Mouse (Mus musculus): ENCODE measurements around the gene Cbarp. TPM values are rescaled to one million over a fixed set of nuclear protein-coding genes. Genes with fewer than 3 reads are reported as not detected.

The Cbarp gene
- polyA plus RNA-seq, 1 experiment from 2014 or later: 1.6 TPM

DNA sequence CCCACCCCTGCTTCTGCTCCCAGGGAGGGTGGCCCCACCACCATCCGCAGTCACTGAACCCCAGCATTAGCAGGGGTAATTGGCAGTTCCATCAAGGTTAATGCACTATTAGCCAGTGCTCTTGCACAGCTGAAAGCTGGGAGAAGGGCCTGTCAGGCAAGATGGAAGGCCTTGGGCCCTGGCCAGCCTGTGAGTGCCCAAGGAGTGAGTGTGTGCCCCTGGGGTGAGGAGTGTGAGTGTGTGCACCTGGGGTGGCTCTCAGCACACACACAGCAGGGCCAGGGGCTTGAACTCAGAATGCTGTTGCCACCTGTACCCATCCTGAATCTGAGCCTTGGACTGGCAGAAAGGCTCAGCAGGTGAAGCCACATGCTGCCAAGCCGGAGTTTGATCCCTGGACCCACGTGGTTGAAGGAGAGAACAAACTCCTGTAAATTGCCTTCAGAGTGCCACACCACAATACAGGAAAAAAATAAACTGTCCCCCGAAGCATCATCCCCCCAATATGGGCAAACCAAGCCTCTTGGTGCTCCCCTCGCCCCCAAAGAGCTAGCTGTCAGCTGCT lies 35.7 kb upstream of the Cbarp start:
- 82% methylated on average over 5 of the region's 5 CpGs for WGBS
- Histone ChIP-seq H3K9ac (no peak overlapping the region), H3K36me3 (peaks cover 13% of the 10 kb centered on the region), H3K4me3 (no peak overlapping the region), H3K4me2 (no peak overlapping the region), H3K27me3 (replicated peaks) (peaks cover 8% of the 10 kb centered on the region), H3K4me1 (peaks cover 52% of the 10 kb centered on the region), H3K9me3 (no peaks in the 10 kb centered on the region), H3K27ac (replicated peaks) (no peak overlapping the region)
- ATAC-seq (ENCODE audit: extremely low read depth, insufficient number of reproducible peaks, low FRiP score, low TSS enrichment): no peak

- Histone ChIP-seq H3K4me2 (no peak overlapping the region), H3K27me3 (replicated peaks) (peaks cover 8% of the 10 kb centered on the region), H3K9ac (no peak overlapping the region), H3K36me3 (peaks cover 20% of the 10 kb centered on the region), H3K4me1 (peaks cover 49% of the 10 kb centered on the region), H3K9me3 (no peaks in the 10 kb centered on the region), H3K4me3 (no peak overlapping the region), H3K27ac (replicated peaks) (no peak overlapping the region)
- no peak for ATAC-seq (ENCODE audit: extremely low read depth, insufficient number of reproducible peaks, low FRiP score, low TSS enrichment)
- 21% methylated on average over 4 of the region's 4 CpGs for WGBS
These were observed 35.1 kb upstream of the Cbarp start for GRCm38 (mm10) chr10:80175536-80176269.

- peaks cover 47% of the 10 kb centered on the region for H3K4me1 ChIP-seq
- peaks cover 30% of the 10 kb centered on the region for H3K36me3 ChIP-seq
- no peak overlapping the region for H3K4me3 ChIP-seq
- H3K9me3 ChIP-seq: no peaks in the 10 kb centered on the region
- no peak overlapping the region for H3K4me2 ChIP-seq
- 29% methylated on average over 2 of the region's 2 CpGs for WGBS
- H3K27me3 ChIP-seq (replicated peaks): no peaks in the 10 kb centered on the region
- 0 out of 2 replicates have a peak overlapping the region, but pooled peaks have one; percentile 37 for H3K9ac ChIP-seq
- no peak for ATAC-seq (ENCODE audit: extremely low read depth, insufficient number of reproducible peaks, low FRiP score, low TSS enrichment)
- no peak overlapping the region for H3K27ac ChIP-seq (replicated peaks)
These were observed 34.1 kb upstream of the Cbarp start for GRCm38 (mm10) chr10:80174705-80175104.

GRCm38 (mm10) chr10:80173955-80174640 lies 33.5 kb upstream of the Cbarp start:
- Histone ChIP-seq H3K9ac (no peak overlapping the region), H3K27me3 (replicated peaks) (no peaks in the 10 kb centered on the region)
- 83% methylated on average over 10 of the region's 10 CpGs for WGBS

GRCm38 (mm10) chr10:80173358-80173757 lies 32.7 kb upstream of the Cbarp start:
- Histone ChIP-seq H3K36me3 (peaks cover 36% of the 10 kb centered on the region), H3K27me3 (replicated peaks) (no peaks in the 10 kb centered on the region), H3K4me1 (peaks cover 59% of the 10 kb centered on the region), H3K9ac (peak overlapping the region; percentile 81), H3K4me2 (peak overlapping the region; percentile 72), H3K27ac (replicated peaks) (peak overlapping the region; percentile 82), H3K4me3 (peak overlapping the region; percentile 64), H3K9me3 (no peaks in the 10 kb centered on the region)
- ATAC-seq (ENCODE audit: extremely low read depth, insufficient number of reproducible peaks, low FRiP score, low TSS enrichment): no peak
- 11% methylated on average over 11 of the region's 11 CpGs for WGBS

More at GRCm38 (mm10) chr10:80173955-80174640, 33.5 kb upstream of the Cbarp start:
- H3K36me3 ChIP-seq: peaks cover 36% of the 10 kb centered on the region
- no peak overlapping the region for H3K4me3 ChIP-seq
- no peaks in the 10 kb centered on the region for H3K9me3 ChIP-seq
- no peak overlapping the region for H3K4me2 ChIP-seq
- ATAC-seq (ENCODE audit: extremely low read depth, insufficient number of reproducible peaks, low FRiP score, low TSS enrichment): no peak
- H3K4me1 ChIP-seq: peaks cover 53% of the 10 kb centered on the region
- no peak overlapping the region for H3K27ac ChIP-seq (replicated peaks)

- peak within 1 kb of the TSS; percentile 64 for H3K4me3 ChIP-seq
- H3K27ac ChIP-seq (replicated peaks): peak within 1 kb of the TSS; percentile 82
- ATAC-seq (ENCODE audit: extremely low read depth, insufficient number of reproducible peaks, low FRiP score, low TSS enrichment): peak; percentile 53
- H3K4me1 ChIP-seq: peaks cover 52% of the 10 kb centered on the region
- H3K9ac ChIP-seq: peak within 1 kb of the TSS; percentile 81
- peak within 1 kb of the TSS; percentile 72 for H3K4me2 ChIP-seq
- 3% methylated on average over 34 of the region's 35 CpGs for WGBS
- H3K9me3 ChIP-seq: no peaks in the 10 kb centered on the region
- H3K27me3 ChIP-seq (replicated peaks): no peaks in the 10 kb centered on the region
- H3K36me3 ChIP-seq: peaks cover 36% of the 10 kb centered on the region
These were observed 32.1 kb upstream of the Cbarp start, which contains the start of gene 1600002K03Rik for GRCm38 (mm10) chr10:80172527-80173292. Gene 1600002K03Rik (plus strand): TSS chr10:80172944.

GRCm38 (mm10) chr10:80171760-80172526 lies 31.3 kb upstream of the Cbarp start:
- Histone ChIP-seq H3K9me3 (no peaks in the 10 kb centered on the region), H3K9ac (peak overlapping the region; percentile 81), H3K27ac (replicated peaks) (peak overlapping the region; percentile 82), H3K4me1 (peaks cover 49% of the 10 kb centered on the region), H3K4me3 (peak overlapping the region; percentile 64), H3K4me2 (peak overlapping the region; percentile 72), H3K27me3 (replicated peaks) (no peaks in the 10 kb centered on the region), H3K36me3 (peaks cover 36% of the 10 kb centered on the region)
- 78% methylated on average over 45 of the region's 45 CpGs for WGBS
- no peak for ATAC-seq (ENCODE audit: extremely low read depth, insufficient number of reproducible peaks, low FRiP score, low TSS enrichment)

- ATAC-seq (ENCODE audit: extremely low read depth, insufficient number of reproducible peaks, low FRiP score, low TSS enrichment): no peak
- Histone ChIP-seq H3K27ac (replicated peaks) (0 out of 2 replicates have a peak overlapping the region, but pooled peaks have one; percentile 12), H3K9ac (peak overlapping the region; percentile 16; the same call in 1 of the 2 replicates), H3K4me1 (peaks cover 55% of the 10 kb centered on the region), H3K27me3 (replicated peaks) (no peaks in the 10 kb centered on the region), H3K36me3 (peaks cover 36% of the 10 kb centered on the region), H3K9me3 (no peaks in the 10 kb centered on the region), H3K4me2 (no peak overlapping the region), H3K4me3 (no peak overlapping the region)
- WGBS: 86% methylated on average over 15 of the region's 15 CpGs
These were observed 30.6 kb upstream of the Cbarp start for GRCm38 (mm10) chr10:80171252-80171651.

- no peaks in the 10 kb centered on the region for H3K9me3 ChIP-seq
- peaks cover 58% of the 10 kb centered on the region for H3K4me1 ChIP-seq
- 93% methylated on average over 19 of the region's 19 CpGs for WGBS
- no peak for ATAC-seq (ENCODE audit: extremely low read depth, insufficient number of reproducible peaks, low FRiP score, low TSS enrichment)
- H3K36me3 ChIP-seq: peaks cover 36% of the 10 kb centered on the region
- H3K27ac ChIP-seq (replicated peaks): no peak overlapping the region
- H3K9ac ChIP-seq: no peak overlapping the region
- H3K27me3 ChIP-seq (replicated peaks): no peaks in the 10 kb centered on the region
- no peak overlapping the region for H3K4me2 ChIP-seq
- no peak overlapping the region for H3K4me3 ChIP-seq
These were observed 30.0 kb upstream of the Cbarp start for GRCm38 (mm10) chr10:80170601-80171021.

DNA sequence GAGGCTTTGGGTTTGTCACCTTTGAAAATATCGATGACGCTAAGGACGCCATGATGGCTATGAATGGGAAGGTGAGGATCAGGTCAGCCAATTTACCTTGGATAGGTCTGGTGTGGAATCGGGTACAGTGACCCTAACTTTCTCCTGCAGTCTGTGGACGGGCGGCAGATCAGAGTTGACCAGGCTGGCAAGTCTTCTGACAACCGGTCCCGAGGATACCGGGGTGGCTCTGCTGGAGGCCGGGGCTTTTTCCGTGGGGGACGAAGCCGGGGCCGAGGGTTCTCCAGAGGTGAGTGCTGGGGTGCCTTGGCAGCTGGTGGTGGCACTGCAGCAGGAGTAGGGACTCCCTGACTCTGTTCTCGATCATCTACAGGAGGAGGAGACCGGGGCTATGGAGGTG lies 29.4 kb upstream of the Cbarp start:
- Histone ChIP-seq H3K36me3 (peaks cover 36% of the 10 kb centered on the region), H3K9ac (no peak overlapping the region; the same call in 1 of the 2 replicates), H3K27me3 (replicated peaks) (no peaks in the 10 kb centered on the region), H3K4me1 (peaks cover 61% of the 10 kb centered on the region), H3K9me3 (no peaks in the 10 kb centered on the region), H3K4me2 (no peak overlapping the region), H3K27ac (replicated peaks) (no peak overlapping the region), H3K4me3 (no peak overlapping the region)
- WGBS: 93% methylated on average over 16 of the region's 16 CpGs
- ATAC-seq (ENCODE audit: extremely low read depth, insufficient number of reproducible peaks, low FRiP score, low TSS enrichment): no peak

All from heart, embryonic 13.5 days (tissue).